Mouse (Mus musculus) liver, postnatal 0 days (tissue): ENCODE measurements at regions not wholly inside any gene's neighbourhood (a gene's known extent, or its start where the extent isn't known, plus 50 kb on each side); places are given as distances from the start of the nearest gene placed in this dataset.

ENCODE experiments used
- CTCF ChIP-seq: sonication (generic); IDR thresholded peaks from 2 replicates; pipeline ENCODE4 v1.5.1; 2016; ENCODE audit warnings: antibody characterized with exemption, low read depth
- EP300 ChIP-seq: IDR thresholded peaks from 2 replicates; pipeline ENCODE4 v1.6.1; 2016; ENCODE audit warnings: antibody characterized with exemption, low read depth, mild to moderate bottlenecking

DNA sequence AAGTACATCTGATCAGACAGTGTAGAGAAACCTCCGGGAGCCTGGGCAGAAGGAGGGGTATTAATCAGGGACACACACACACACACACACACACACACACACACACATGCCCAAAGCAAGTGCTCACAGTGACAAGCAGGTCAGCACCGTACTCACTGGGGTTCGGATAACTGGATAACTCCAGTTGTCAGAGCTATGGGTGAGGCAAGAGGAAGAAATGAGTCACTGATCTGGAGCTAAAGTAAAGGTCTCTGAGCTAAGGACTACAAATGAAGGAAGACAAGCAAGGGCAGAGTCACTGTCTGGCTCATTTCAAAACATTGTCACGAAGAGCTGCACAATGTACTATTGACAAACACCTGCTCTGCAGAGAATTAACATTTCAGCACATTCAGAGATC, 104.9 kb downstream of the Nfkbiz start:
- TF ChIP-seq CTCF (no peak), EP300 (no peak)
